Mouse (Mus musculus) hindbrain, embryonic 13.5 days (tissue): ENCODE measurements around the gene Zbtb26. TPM values are rescaled to one million over a fixed set of nuclear protein-coding genes. Genes with fewer than 3 reads are reported as not detected.

ENCODE experiments used
- ATAC-seq: fragments of 200-750 bp; cut with Nextera tagmentation; 2 replicates; pipeline ENCODE4 v1.8.0; 2017; ENCODE audit warnings: moderate TSS enrichment; ENCODE audit not compliant: low FRiP score
- H3K27ac ChIP-seq: fragments of 300-500 bp; sonication (generic); 2 replicates; pipeline ENCODE4 v1.5.1; 2015; ENCODE audit warnings: inconsistent platforms, mild to moderate bottlenecking, moderate library complexity
- H3K27me3 ChIP-seq: fragments of 300-500 bp; sonication (generic); 2 replicates; pipeline ENCODE4 v1.6.1; 2015; ENCODE audit warnings: mild to moderate bottlenecking, inconsistent platforms
- H3K36me3 ChIP-seq: fragments of 300-500 bp; sonication (generic); 2 replicates; pipeline ENCODE4 v1.6.1; 2015; ENCODE audit warnings: mild to moderate bottlenecking, inconsistent platforms
- H3K4me1 ChIP-seq: fragments of 300-500 bp; sonication (generic); replicated peaks from 2 replicates; pipeline ENCODE4 v1.6.1; 2015; ENCODE audit warnings: inconsistent platforms
- H3K4me2 ChIP-seq: fragments of 300-500 bp; sonication (generic); 2 replicates; pipeline ENCODE4 v1.6.1; 2015; ENCODE audit warnings: inconsistent platforms, mild to moderate bottlenecking, moderate library complexity
- H3K4me3 ChIP-seq: fragments of 300-500 bp; sonication (generic); 2 replicates; pipeline ENCODE4 v1.5.1; 2015; ENCODE audit warnings: mild to moderate bottlenecking, inconsistent platforms
- H3K9ac ChIP-seq: fragments of 300-500 bp; sonication (generic); 2 replicates; pipeline ENCODE4 v1.6.1; 2015; ENCODE audit warnings: mild to moderate bottlenecking, inconsistent platforms
- H3K9me3 ChIP-seq: fragments of 300-500 bp; sonication (generic); 2 replicates; pipeline ENCODE4 v1.6.1; 2016; ENCODE audit warnings: inconsistent platforms
- WGBS: fragments of 180-500 bp; shearing (Covaris S2); methylation state at CpG from one replicate; pipeline ENCODE4 v1.1.7; 2015; 5-methylcytosine and 5-hydroxymethylcytosine counted together
- polyA plus RNA-seq: library from polyadenylated mRNA; unstranded; fragments of >200 nt; fragmentation: Nextera tagmentation; extraction: Ambion mirVana; gene quantifications from 2 replicates; pipeline ENCODE4 v1.2.1, GENCODE M21; 2015

Gene Zbtb26
- 8.5 and 8.7 TPM in 2 replicates for polyA plus RNA-seq

GRCm38 (mm10) chr2:37442611-37443591 lies at the start of gene Zbtb26, which contains the start of the genes Zbtb6 and Rabgap1:
TSS of gene Zbtb26 (minus strand) at chr2:37443135.
TSS of gene Zbtb6 (minus strand) at chr2:37443171.
TSS of gene Rabgap1 (plus strand) at chr2:37443279.
- Histone ChIP-seq H3K4me3 (peak within 1 kb of the TSS; percentile 83), H3K9me3 (no peaks in the 10 kb centered on the region), H3K27me3 (no peaks in the 10 kb centered on the region), H3K36me3 (no peaks in the 10 kb centered on the region), H3K4me1 (peaks cover 25% of the 10 kb centered on the region), H3K9ac (peak within 1 kb of the TSS; percentile 91), H3K4me2 (peak within 1 kb of the TSS; percentile 79), H3K27ac (peak within 1 kb of the TSS; percentile 91)
- ATAC-seq = peak; percentile 98
- under 1% methylated on average over 51 of the region's 51 CpGs for WGBS

GRCm38 (mm10) chr2:37488956-37489355 lies 46.0 kb upstream of the Zbtb26 start:
- Histone ChIP-seq H3K27ac (no peak overlapping the region), H3K36me3 (peaks cover 59% of the 10 kb centered on the region), H3K27me3 (no peaks in the 10 kb centered on the region), H3K9ac (no peak overlapping the region), H3K4me3 (no peak overlapping the region), H3K9me3 (no peaks in the 10 kb centered on the region), H3K4me2 (no peak overlapping the region), H3K4me1 (no peaks in the 10 kb centered on the region)
- no peak for ATAC-seq
- 96% methylated on average over 2 of the region's 2 CpGs for WGBS

GRCm38 (mm10) chr2:37486408-37486807 lies 43.5 kb upstream of the Zbtb26 start:
- no peaks in the 10 kb centered on the region for H3K27me3 ChIP-seq
- H3K4me2 ChIP-seq = no peak overlapping the region
- H3K9me3 ChIP-seq = no peaks in the 10 kb centered on the region
- peaks cover 56% of the 10 kb centered on the region for H3K36me3 ChIP-seq
- no peak overlapping the region for H3K4me3 ChIP-seq
- H3K4me1 ChIP-seq = no peaks in the 10 kb centered on the region
- no peak overlapping the region for H3K27ac ChIP-seq
- no peak overlapping the region for H3K9ac ChIP-seq
- ATAC-seq = no peak

- Histone ChIP-seq H3K27me3 (no peaks in the 10 kb centered on the region), H3K27ac (no peak overlapping the region), H3K4me3 (no peak overlapping the region), H3K4me1 (no peaks in the 10 kb centered on the region), H3K9me3 (no peaks in the 10 kb centered on the region), H3K4me2 (no peak overlapping the region), H3K36me3 (peaks cover 55% of the 10 kb centered on the region), H3K9ac (no peak overlapping the region)
- WGBS = 87% methylated on average over 1 of the region's 1 CpGs
- ATAC-seq = no peak
Observed at GRCm38 (mm10) chr2:37485370-37485769, 42.4 kb upstream of the Zbtb26 start.

GRCm38 (mm10) chr2:37484165-37484564 lies 41.2 kb upstream of the Zbtb26 start:
- Histone ChIP-seq H3K9me3 (no peaks in the 10 kb centered on the region), H3K9ac (no peak overlapping the region), H3K36me3 (peaks cover 45% of the 10 kb centered on the region), H3K27me3 (no peaks in the 10 kb centered on the region), H3K27ac (no peak overlapping the region), H3K4me2 (no peak overlapping the region), H3K4me3 (no peak overlapping the region), H3K4me1 (no peaks in the 10 kb centered on the region)
- ATAC-seq = no peak
- 98% methylated on average over 2 of the region's 2 CpGs for WGBS

- 95% methylated on average over 2 of the region's 2 CpGs for WGBS
- no peak for ATAC-seq
Observed at GRCm38 (mm10) chr2:37480039-37480438, 37.1 kb upstream of the Zbtb26 start.

GRCm38 (mm10) chr2:37479559-37479958 lies 36.6 kb upstream of the Zbtb26 start:
- no peak overlapping the region for H3K9ac ChIP-seq
- H3K4me2 ChIP-seq = no peak overlapping the region
- no peaks in the 10 kb centered on the region for H3K27me3 ChIP-seq
- no peaks in the 10 kb centered on the region for H3K4me1 ChIP-seq
- H3K36me3 ChIP-seq = peaks cover 67% of the 10 kb centered on the region
- H3K27ac ChIP-seq = no peak overlapping the region
- no peak for ATAC-seq
- no peaks in the 10 kb centered on the region for H3K9me3 ChIP-seq
- no peak overlapping the region for H3K4me3 ChIP-seq

More at GRCm38 (mm10) chr2:37480039-37480438, 37.1 kb upstream of the Zbtb26 start:
- Histone ChIP-seq H3K9me3 (no peaks in the 10 kb centered on the region), H3K36me3 (peaks cover 68% of the 10 kb centered on the region), H3K27ac (no peak overlapping the region), H3K4me1 (no peaks in the 10 kb centered on the region), H3K4me2 (no peak overlapping the region), H3K27me3 (no peaks in the 10 kb centered on the region), H3K9ac (no peak overlapping the region), H3K4me3 (no peak overlapping the region)

GRCm38 (mm10) chr2:37466266-37466665 lies 23.3 kb upstream of the Zbtb26 start:
- Histone ChIP-seq H3K27me3 (no peaks in the 10 kb centered on the region), H3K4me3 (no peak overlapping the region), H3K9me3 (no peaks in the 10 kb centered on the region), H3K36me3 (peaks cover 15% of the 10 kb centered on the region), H3K9ac (no peak overlapping the region), H3K4me1 (no peaks in the 10 kb centered on the region), H3K4me2 (no peak overlapping the region), H3K27ac (no peak overlapping the region)
- ATAC-seq = no peak
- WGBS = 98% methylated on average over 4 of the region's 4 CpGs

- no peak overlapping the region for H3K27ac ChIP-seq
- 94% methylated on average over 4 of the region's 4 CpGs for WGBS
- 0 out of 2 replicates have a peak, but pooled peaks cover 2% of the 10 kb centered on the region for H3K36me3 ChIP-seq
- H3K27me3 ChIP-seq = no peaks in the 10 kb centered on the region
- no peak overlapping the region for H3K9ac ChIP-seq
- no peak overlapping the region for H3K4me2 ChIP-seq
- H3K4me3 ChIP-seq = no peak overlapping the region
- no peak for ATAC-seq
- H3K9me3 ChIP-seq = no peaks in the 10 kb centered on the region
- H3K4me1 ChIP-seq = no peaks in the 10 kb centered on the region
Observed at GRCm38 (mm10) chr2:37460707-37461106, 17.8 kb upstream of the Zbtb26 start.

GRCm38 (mm10) chr2:37452376-37452760 lies 9.4 kb upstream of the Zbtb26 start:
- H3K4me1 ChIP-seq = peaks cover 22% of the 10 kb centered on the region
- WGBS = under 1% methylated on average over 23 of the region's 24 CpGs
- no peaks in the 10 kb centered on the region for H3K27me3 ChIP-seq
- ATAC-seq = peak; percentile 90
- peak overlapping the region; percentile 93 for H3K27ac ChIP-seq
- H3K4me2 ChIP-seq = peak overlapping the region; percentile 85
- no peaks in the 10 kb centered on the region for H3K9me3 ChIP-seq
- no peaks in the 10 kb centered on the region for H3K36me3 ChIP-seq
- peak overlapping the region; percentile 89 for H3K4me3 ChIP-seq
- H3K9ac ChIP-seq = peak overlapping the region; percentile 94

- peak overlapping the region; percentile 85 for H3K4me2 ChIP-seq
- WGBS = 11% methylated on average over 31 of the region's 44 CpGs
- no peaks in the 10 kb centered on the region for H3K27me3 ChIP-seq
- H3K4me1 ChIP-seq = peaks cover 22% of the 10 kb centered on the region
- H3K27ac ChIP-seq = peak overlapping the region; percentile 93
- no peaks in the 10 kb centered on the region for H3K36me3 ChIP-seq
- H3K4me3 ChIP-seq = peak overlapping the region; percentile 89
- peak; percentile 98 for ATAC-seq
- peak overlapping the region; percentile 94 for H3K9ac ChIP-seq
- H3K9me3 ChIP-seq = no peaks in the 10 kb centered on the region
Observed at GRCm38 (mm10) chr2:37451667-37452375, 8.9 kb upstream of the Zbtb26 start.

GRCm38 (mm10) chr2:37431609-37432008 lies 11.3 kb downstream of the Zbtb26 start:
- H3K4me3 ChIP-seq = peak overlapping the region; percentile 88
- H3K9ac ChIP-seq = peak overlapping the region; percentile 90
- H3K36me3 ChIP-seq = peaks cover 24% of the 10 kb centered on the region
- H3K4me2 ChIP-seq = peak overlapping the region; percentile 91
- no peaks in the 10 kb centered on the region for H3K27me3 ChIP-seq
- peak; percentile 24 for ATAC-seq
- peak overlapping the region; percentile 99 for H3K27ac ChIP-seq
- 22% methylated on average over 7 of the region's 7 CpGs for WGBS
- peaks cover 21% of the 10 kb centered on the region for H3K4me1 ChIP-seq
- H3K9me3 ChIP-seq = no peaks in the 10 kb centered on the region
